Mouse (Mus musculus) layer of hippocampus, adult 9-11 months (tissue): ENCODE data around the gene Ribc2.

ENCODE experiments used
- DNase-seq: peaks from one replicate; pipeline ENCODE4 v3.0.0; 2022

The Ribc2 gene

DNA sequence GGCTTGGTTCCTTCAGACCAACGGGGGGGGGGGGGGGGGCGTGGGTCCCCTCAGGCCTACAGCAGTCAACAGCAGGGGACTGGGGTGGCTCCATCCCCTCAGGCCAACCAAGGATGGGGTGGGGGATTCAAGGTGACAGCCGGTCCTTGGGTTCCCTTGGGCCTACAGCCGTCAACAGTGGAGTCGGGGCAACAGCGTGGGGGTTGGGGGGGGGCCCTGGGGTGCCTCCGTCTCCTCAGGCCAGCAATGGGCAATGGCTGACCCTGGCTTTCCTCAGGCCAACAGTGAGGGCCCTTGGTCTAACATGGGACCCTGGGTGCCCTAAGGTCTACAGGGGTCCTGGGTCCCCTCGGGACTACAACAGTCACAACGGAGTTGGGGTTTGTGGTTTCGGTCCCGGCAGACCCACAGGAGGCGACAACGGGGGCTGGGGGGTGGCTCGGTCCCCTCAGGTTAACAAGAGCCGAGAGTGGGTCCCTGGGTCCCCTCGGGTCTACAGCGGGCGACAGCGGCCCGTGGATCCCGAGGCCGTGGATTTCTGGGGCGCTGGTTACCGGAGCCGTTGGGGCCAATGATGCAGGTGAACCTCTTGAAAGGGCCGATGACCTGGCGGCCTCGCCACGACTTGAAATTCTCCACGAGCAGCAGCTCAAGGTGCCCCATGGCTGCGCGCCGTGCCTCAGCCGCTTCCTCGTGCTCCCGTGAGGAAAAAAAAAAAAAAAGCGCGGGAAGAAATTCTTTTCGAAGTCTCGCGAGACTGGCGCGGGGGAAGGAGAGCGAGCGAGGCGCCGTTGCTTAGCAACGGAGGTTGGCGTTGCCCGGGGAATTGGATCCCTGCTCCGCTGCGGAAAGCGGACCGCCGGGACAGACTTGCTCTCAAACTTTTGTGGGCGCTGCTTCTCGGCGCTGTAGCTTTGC is at the start of gene Ribc2, which contains the start of gene Smc1b:
Gene Ribc2 (plus strand): TSS at position 804 of the 918 bp plus-strand sequence.
Gene Smc1b (minus strand): TSS at position 690 of the 918 bp plus-strand sequence.
- peak; percentile 72 for DNase-seq

DNA sequence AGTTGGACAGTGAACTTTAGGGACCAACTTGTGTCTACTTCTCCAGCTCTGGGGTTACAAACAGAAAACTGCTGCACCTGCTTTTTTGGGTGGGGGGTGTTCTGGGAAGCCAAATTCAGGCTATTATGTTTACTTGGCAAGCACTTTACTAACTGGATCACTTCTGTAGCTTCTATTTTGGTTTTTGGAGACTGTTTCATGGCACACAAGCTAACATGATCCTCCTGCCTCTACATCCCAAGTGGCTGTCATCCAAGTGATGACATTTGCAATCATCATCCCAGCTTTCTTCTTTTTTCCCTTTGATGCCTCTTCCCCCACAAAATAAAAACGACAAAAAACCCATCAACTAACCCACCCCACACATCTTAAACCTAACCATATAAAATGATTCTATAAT is 46.2 kb upstream of the Ribc2 start:
- DNase-seq: peak; percentile 29

DNA sequence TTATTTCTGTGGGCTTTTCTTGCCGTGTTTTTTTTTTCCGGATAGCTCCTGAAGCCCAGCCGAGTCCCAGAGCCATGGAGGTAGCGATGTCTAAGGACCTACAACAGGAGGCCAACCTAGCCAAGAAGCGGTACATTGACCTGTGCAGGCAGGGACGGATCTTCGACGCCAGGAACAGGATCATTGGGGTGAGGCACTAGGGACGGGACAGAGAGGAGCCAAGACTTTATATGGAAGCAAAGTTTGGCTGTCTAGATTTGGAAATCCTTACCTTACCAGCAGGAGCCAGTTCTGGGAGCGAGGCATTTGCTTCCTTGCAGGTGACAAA is 279 bp downstream of the Ribc2 start:
- DNase-seq: no peak

DNA sequence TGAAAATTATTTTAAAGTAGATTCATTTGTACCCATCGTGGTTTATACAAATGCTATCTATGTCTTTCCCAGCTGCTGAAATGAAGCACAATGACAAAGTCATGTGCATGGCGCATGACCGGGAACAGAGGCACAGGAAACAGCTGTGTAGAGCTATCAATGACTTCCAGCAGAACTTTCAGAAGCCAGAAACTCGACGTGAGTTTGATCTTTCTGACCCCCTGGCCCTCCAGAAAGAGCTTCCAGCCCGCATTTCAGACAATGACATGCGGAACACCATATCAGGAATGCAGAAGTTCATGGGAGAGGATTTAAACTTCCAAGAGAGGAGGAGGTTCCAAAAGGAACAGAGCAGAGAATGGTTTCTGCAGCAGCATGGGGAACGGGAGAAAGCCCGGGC is 3.3 kb downstream of the Ribc2 start:
- no peak for DNase-seq

DNA sequence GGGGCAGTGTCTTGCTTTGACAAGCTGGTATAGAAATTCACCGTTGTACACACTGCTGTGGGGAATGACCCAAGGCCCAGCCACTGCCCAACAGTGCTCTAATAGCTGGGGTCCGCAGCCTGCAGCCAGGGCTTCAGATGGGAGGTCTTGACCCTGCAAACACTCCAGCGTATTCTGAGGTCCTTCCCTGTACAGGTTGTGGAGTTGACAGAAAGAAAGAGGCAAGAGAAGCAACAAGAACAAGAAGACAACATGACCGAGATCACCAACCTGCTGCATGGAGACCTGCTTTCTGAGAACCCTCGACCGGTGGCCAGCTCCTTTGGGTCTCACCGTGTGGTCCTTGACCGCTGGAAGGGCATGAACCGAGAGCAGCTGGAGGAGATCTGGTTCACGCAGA is 9.4 kb downstream of the Ribc2 start:
- DNase-seq: no peak

DNA sequence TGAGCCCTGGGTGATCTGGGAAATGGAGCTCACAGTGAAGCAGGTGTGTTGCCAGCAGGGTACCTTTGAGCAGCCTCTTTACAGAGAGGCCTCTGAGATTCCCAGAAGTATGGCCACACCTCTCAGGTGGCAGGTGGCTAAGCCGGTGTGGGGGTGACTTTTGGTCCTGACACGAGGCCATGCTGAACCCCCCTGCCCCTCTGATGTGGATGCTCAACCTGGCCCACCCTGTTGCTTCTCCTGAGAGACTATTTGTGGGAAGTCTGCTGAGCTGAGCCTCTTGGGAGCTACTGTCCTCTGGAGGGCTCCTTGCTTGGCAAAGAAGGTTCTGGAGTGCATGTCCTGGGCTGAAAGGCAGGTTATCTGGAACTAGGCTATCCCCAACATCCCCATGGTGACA is 10.6 kb downstream of the Ribc2 start:
- DNase-seq: no peak

DNA sequence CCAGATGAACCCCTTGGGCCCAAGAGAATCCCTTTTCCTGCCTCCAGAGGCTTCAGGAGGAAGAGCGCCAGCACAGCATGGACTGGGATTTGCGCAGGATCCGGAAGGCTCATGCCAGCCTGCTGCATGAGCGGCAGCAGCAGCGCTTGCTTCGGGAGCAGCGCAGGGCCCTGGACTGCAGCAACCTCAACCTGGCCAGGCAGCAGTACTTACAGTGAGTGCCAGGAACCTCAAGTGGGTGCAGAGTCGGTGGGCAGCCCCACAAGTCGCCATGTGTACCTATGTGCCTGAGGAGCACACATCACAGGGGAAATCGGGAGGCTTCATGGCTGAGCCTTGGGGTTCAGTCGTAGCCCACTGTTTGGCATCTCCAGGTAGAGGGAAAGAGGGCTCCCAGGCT is 11.3 kb downstream of the Ribc2 start:
- DNase-seq: no peak

DNA sequence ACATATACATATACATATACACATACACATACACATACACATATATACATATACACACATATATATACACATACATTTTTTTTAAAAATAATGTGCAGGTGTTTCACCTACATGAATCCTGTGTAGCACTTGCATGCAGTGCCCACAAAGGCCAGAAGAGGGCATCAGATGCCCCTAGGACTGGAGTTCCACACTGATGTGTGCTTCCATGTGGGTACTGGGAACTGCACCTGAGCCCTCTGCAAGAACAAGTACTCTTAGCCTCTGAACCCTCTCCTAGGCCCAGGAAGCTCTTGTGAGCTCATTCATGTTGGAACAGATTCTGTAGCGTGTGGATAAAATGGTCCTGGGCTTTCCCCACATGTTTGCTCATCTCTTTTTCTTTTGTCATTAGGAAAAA is 11.9 kb downstream of the Ribc2 start:
- DNase-seq: no peak

DNA sequence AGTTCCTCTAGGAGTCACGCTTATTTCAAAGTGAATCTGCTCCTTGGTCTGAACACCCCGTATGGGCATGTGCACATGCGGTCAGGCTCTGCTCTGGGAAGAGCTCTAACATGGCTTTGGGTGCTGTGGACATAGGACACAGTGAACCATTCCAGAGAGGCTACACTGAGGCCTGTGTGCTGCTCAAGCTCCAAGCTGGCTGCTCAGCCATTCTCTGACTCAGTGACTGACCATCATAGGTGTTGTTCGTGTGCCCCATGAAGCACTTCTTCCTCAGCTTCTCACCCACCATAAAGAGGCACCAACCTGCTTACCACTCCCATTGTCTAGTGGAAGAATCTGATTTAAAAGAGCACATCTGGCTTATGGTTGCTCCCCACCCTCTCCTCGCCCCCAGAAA is 12.4 kb downstream of the Ribc2 start:
- DNase-seq: no peak

DNA sequence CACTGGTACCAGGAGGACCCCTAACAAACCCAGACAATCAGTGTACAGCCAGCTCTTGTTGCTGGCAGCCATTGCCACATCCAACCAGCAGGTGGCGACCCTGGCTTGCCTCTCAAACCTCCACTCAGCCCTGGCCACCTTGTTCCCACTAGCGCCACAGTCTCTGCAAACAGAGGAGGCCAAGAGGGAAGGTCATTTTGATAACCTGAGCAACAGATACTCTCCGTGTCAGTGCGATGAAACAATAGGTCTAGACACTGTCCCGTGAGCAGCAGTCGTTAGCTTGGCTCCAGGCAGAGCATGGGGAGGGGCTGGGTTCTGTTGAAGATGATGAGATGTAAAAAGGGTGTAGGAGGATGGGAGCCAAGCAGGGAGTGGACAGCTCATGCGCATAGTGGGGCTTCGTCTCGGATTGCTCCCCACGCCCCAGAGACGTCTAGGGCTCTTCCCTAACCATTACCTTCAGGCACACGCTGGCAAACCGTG is 19.6 kb downstream of the Ribc2 start:
- peak; percentile 57 for DNase-seq

DNA sequence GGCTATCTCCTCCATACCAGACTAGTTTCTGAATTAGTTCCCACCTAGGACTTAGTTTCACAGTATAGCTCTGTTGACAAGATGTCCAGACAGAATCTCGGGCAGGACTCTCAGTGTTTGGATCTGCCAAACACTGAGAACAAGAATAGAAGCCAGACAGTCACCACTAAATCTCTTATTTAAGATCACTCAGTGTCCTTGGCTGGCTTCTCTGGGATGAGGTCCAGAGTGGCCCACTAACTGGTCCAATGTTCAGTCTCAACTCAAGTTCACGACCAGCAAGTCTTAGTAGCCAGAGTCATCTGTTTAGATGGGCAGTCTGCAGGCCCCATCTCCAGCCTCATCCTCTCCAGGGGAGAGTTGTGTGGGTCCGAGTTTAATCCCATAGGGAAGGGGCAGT is 20.7 kb downstream of the Ribc2 start:
- DNase-seq: no peak

DNA sequence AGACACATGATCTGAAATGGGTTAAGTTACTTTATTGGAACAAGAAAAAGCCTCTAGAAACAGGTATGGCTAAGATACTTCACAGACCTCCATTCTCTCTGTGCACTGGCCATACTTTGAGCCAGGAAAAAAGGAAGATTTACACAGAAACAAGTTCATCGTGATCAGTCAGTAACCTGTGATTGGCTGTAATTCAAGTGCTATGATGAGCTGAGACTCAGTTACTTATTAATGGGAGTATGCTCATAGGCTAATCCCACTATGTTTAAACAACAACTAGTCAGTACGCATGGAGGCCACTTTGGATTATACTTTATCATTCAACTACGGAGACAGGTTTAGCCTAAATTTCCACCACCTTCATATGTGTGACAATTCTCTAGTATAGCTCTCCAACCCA is 22.2 kb downstream of the Ribc2 start:
- DNase-seq: no peak

DNA sequence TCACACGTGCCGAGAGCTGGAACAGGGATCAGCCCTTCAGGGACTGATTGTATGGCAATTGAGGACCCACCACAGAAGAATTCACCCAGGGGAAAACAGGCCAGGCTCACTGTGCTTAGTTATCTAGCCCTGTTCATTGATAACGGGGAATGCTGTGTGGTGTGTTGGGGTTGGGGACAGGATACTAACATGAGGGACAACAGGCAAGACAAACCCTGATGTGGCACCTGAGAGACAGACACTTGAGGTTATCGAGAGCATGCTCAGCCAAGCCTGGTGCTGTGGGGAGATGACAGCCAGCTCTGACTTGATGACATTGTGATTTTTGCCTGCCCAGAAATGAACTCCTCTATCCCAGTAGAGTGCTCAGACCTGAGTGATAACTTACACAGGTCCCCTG is 24.3 kb downstream of the Ribc2 start:
- no peak for DNase-seq

DNA sequence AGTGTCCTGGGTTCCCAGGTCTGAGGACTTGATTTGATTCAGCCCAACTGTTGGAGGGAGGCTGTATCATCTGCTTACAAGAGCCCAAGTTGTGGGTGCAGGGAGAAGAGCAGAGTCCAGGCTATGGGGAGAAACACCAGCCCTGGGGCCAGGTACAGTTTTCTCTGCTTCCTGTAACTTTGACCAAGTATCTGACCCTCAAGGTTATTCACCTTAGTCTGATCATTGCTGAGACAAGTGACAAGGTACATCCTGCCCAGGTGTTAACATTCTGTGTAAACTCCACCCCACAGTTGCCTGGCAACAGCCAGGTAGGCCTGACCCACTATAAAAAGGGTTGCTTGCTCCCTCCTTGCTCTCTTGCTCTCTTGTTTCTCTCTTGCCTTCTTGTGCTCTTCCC is 29.5 kb downstream of the Ribc2 start:
- DNase-seq: no peak

DNA sequence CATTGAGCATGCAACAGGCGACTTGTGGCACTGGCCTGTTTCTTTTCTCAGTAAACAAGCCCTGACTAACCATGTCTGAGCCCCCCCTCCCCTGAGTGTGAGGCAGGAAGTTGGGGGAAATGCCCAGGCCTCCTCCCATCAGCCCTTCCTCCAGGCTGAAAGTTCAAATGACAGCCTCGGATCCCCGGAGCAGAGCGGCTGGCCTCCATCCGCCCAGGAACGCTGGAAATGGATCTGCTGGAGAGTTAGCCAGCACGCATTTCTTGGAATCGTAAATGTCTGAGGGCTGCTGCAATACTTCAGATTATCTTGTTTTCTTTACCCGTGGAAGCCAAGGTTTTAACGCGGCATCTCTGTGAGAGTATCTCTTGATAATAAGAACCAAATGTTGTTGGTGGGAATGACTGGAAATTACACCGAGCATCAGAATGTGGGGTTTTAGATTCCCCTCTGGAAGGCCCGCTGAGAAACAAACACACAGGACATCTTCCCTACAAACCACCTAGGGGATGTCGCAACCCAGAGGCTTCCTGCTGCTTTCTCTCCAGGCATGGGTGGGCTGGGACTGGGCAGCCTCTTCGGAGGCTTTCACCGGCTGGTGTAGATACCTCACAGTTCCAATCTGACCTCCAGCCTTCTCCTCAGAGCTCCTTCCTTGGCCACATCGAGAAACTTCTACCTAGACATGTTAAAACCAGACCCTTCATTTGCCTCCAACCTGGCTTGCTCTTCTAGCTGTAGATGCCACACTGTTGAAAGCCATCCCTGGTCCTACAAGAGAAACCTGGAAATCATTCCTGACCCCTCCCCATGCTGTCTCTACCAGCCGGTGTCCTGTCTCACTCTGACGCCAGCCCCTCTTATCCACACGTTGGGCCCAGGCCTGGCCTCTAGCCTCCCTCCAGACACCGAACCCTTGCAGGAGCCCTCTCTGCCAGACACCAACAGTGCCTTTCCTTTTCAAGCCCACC is 31.1 kb downstream of the Ribc2 start:
- DNase-seq: no peak

DNA sequence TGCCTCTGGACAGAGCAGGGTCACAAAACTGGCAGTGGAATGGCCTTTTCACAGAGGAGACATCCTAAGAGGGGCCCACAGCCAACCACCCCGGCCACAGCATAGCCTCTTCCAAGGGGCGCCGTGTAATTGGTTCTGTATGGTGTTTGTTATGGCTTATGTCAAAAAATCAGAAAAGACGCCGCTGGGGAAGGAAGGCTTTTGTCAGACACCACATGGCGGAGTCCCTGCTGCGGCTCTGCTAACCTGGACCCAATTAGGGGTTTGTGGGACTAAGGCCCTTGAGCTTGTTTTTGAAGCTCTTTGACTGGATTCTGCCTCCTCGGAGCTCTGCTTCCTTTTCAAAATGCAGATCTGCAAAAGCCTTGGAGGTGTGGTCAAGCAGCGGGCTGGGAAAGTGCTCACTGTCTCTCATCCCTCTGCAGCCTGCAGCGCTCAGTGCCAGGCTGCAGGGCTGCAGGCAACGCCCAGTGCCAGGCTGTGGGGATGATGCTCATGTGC is 34.6 kb downstream of the Ribc2 start:
- peak; percentile 11 for DNase-seq

DNA sequence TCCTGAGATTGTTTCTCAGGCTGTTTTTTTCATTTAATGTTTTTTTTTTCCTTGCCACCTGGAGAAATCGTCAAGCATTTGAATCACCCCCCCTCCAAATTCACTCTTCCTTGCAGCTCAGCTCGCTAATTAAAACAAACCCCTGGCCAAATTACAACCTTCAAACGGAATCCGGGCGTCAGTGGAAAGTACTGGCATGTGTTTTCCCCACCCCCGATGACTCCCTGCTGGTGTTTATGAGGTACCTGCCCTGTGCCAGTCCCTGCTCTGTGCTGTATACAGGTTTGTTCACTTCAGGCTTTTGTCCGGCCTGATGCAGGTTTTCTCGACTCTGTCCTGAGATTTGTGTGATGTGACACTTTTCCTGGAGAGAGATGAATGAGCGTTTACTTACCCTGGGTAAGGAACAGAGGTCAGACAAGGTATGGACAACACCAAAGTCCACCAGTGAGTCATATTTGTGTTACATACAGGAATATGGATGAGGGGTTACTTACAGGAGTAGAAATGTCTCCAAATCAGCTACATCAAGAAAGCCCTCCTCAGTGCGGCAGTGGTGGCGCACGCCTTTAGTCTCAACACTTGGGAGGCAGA is 35.3 kb downstream of the Ribc2 start:
- no peak for DNase-seq

DNA sequence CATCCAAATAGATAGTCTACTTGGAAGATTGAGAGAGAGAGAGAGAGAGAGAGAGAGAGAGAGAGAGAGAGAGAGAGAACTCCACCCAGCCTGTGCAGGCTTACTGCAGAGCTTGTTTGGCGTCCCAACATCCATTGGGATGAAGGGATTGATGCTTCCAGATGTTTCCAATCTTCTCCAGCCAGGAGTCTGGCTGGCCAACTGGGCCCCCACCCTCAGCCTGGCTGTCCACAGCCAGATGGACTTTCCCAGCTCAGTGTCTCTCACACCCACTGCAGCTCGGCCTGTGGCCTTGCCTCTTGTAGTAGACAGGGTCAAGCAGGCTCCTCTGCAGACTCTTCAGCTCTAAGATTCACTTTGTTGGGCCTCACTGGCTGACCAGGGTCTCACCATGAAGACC is 40.2 kb downstream of the Ribc2 start:
- no peak for DNase-seq

DNA sequence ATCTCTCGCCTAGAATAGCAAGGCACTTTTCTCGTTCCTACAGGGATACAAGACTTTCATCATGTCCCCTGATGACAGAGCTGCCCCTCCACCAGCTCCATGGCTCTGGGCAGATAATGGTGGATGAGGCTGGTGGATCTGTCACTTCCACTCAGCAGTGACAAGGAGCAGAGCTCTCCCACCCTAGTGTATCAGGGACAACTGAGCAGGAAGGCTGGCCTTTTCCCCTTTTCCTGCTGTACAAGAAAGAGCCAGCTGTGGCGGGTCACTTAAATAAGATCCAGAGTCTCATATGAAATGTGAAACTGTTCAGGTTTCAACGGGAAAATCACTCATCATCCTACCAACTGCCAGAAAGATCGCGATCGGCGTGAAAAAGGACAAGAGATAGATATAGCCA is 41.5 kb downstream of the Ribc2 start:
- no peak for DNase-seq

DNA sequence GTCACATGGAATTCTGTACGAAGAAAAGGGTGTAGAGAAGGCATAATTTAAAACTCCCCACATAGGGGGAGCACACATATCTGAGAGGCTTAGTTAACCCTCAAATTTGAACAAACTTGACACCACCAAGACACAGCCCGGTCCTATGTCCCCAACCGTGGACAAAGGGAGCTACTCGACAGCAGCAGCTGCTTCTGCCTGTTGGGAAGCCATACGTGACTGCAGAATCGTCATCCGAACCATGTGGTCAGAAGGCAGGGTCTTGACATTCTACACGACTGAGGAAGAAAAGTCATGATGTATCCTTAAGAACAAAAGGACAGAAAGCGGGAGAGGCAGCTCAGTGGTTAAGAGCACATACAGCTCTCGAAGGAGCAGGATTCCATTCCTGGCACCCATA is 42.2 kb downstream of the Ribc2 start:
- no peak for DNase-seq

DNA sequence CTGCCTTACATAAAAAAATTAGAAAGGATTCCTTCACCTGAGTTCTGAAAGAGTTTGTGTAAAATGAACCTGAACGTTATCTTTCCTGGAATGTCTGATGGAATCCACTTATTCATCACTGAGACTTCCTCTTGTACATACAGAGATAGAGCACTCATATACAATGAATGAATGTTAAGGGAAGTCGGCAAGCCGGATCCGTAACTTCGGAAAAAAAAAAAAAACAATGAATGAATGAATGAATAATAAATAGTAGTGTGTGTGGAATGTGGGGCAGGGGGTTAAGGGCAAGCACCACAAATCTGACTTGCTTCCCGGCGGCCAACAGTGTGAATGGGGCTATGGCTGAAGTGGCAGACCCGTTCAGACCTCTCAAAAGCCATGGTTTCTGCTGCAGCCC is 45.7 kb downstream of the Ribc2 start:
- DNase-seq: no peak

DNA sequence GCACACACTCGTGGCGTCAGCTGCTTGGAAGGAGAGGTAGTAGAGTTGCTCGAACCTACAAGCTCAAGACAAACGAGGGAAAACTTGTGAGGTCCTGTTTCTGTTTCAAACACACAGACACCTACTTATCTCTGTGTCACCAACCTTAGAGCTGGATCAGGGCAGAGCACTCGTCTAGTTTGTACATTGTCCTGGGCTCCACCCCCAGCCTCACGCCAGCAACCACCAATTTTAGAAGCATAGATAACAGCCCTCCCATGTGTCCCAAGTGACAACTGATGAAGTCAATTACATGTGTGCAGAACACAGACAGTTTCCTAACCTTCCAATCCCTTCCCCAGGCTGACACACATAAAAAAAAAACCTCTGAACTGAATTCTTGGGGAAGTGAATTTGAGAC is 46.3 kb downstream of the Ribc2 start:
- DNase-seq: no peak

DNA sequence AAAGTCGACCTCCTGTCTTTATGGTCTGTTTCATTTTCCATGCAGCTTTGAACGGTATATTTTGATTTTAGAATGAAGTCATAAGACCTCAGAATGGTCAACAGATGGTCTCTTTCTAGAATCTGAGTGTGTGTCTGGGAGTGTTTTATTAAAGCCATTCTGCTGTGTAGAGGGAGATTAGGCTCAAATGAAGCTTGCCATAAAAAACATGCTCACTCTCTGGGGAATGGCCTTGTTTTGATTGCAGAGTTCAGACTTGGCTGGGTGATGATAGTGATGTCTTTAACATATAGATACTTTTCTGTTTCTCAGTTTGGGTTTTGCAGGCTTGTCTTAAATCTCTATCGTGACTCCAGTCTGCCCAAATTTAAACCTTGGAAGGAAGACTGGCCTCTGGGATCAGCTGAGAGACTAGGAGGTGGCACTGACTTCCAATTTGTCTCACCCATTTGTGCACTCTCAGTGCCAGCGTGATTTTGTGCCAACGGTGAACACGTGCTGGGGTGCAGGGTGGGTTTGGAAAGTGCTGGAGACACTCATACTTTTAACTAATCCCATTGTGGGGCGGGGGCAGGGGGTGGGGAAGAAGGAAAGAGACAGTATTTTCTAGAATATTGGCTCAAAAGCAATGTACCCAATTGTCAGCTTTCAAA is 47.8 kb downstream of the Ribc2 start:
- no peak for DNase-seq
